Mouse (Mus musculus) ES-E14 (cell line): ENCODE measurements at regions not wholly inside any gene's neighbourhood (a gene's known extent, or its start where the extent isn't known, plus 50 kb on each side); places are given as distances from the start of the nearest gene placed in this dataset.
A peak's percentile ranks its signal among the peaks of the same experiment; 100 is the strongest.

Experiments
- DNase-seq: peaks from one replicate; pipeline ENCODE4 v3.0.0-alpha.2; 2013; ENCODE audit warnings: low read depth, low spot score
- H3K27ac ChIP-seq: 2 replicates; pipeline ENCODE4 v1.5.1; 2012; ENCODE audit warnings: low read depth, mild to moderate bottlenecking, low read length, moderate library complexity, mixed read lengths; ENCODE audit not compliant: poor library complexity, insufficient read depth, severe bottlenecking
- H3K36me3 ChIP-seq: 2 replicates; pipeline ENCODE4 v1.6.1; 2012; ENCODE audit warnings: mild to moderate bottlenecking, low read length, moderate library complexity, mixed read lengths; ENCODE audit not compliant: control insufficient read depth, poor library complexity, insufficient read depth, severe bottlenecking
- H3K4me1 ChIP-seq, 2 experiments: fragments of 150-350 bp in 1 of 2; sonication (generic) in 1 of 2; 2 replicates each; pipeline ENCODE4 v1.6.1; 2012; ENCODE audit warnings: low read length in 2 of 2, mild to moderate bottlenecking in 1 of 2, mixed read lengths in 1 of 2; ENCODE audit not compliant: control insufficient read depth in 2 of 2, insufficient read depth in 2 of 2, poor library complexity in 1 of 2
- H3K4me3 ChIP-seq, 2 experiments: fragments of 150-350 bp in 1 of 2; sonication (generic) in 1 of 2; 2 replicates each; pipeline ENCODE4 v1.5.1; 2012; ENCODE audit warnings: low read length in 2 of 2, low read depth in 1 of 2, mild to moderate bottlenecking in 1 of 2, mixed read lengths in 1 of 2; ENCODE audit not compliant: insufficient read depth in 1 of 2, poor library complexity in 1 of 2, severe bottlenecking in 1 of 2
- H3K9ac ChIP-seq: 2 replicates; pipeline ENCODE4 v1.6.1; 2012; ENCODE audit warnings: low read depth, mild to moderate bottlenecking, low read length, mixed read lengths; ENCODE audit not compliant: poor library complexity, insufficient read depth, severe bottlenecking
- H3K9me3 ChIP-seq: fragments of 150-350 bp; sonication (generic); 2 replicates; pipeline ENCODE4 v1.6.1; 2012; ENCODE audit warnings: low read depth, mild to moderate bottlenecking, low read length; ENCODE audit not compliant: control insufficient read depth, insufficient read depth
- CHD2 ChIP-seq: IDR thresholded peaks from 2 replicates; pipeline ENCODE4 v1.6.1; 2014; ENCODE audit warnings: mild to moderate bottlenecking, low read depth, low read length, inconsistent platforms
- HCFC1 ChIP-seq: IDR thresholded peaks from 2 replicates; pipeline ENCODE4 v1.6.1; 2012; ENCODE audit warnings: low read length, inconsistent platforms, borderline replicate concordance; ENCODE audit not compliant: insufficient read depth
- MAFK ChIP-seq: IDR thresholded peaks from 2 replicates; pipeline ENCODE4 v1.6.1; 2014; ENCODE audit warnings: mild to moderate bottlenecking, low read depth, low read length, inconsistent platforms; ENCODE audit not compliant: insufficient read depth
- ZC3H11A ChIP-seq: IDR thresholded peaks from 2 replicates; pipeline ENCODE4 v1.6.1; 2012; ENCODE audit warnings: low read depth, mild to moderate bottlenecking, inconsistent platforms, low read length, borderline replicate concordance
- ZNF384 ChIP-seq: IDR thresholded peaks from 2 replicates; pipeline ENCODE4 v1.6.1; 2012; ENCODE audit warnings: low read depth, low read length, inconsistent platforms
- in situ Hi-C, 2 experiments: fragments of 600-800 bp; cut with MboI; formaldehyde crosslinking; loops; one replicate each; pipeline ENCODE4 v1.15.1; 2025; ENCODE audit warnings: low sequenced_read_pairs in 2 of 2, inconsistent platforms in 1 of 2; ENCODE audit not compliant: unreplicated experiment in 2 of 2

DNA sequence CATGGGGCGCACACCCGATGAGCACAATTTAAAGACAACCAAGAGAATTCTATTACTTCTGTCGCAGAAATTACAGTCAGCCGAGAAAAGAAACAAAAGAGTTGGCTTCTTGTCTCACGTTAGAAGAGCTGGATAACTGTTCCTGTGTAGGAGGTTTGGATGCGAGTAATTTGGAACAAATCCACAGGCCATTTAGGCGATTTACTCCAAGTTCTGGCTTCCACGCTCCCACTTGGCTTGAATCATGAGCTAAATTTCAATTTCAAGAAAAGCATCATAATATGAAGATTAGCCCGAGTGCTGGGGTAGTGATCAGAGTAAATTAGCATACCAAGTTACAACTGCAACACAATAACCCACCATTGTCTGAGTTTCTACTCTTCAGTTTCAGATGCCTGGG is 202.1 kb upstream of the Atp11b start:
- DNase-seq, result no peak
- in situ Hi-C loops, result no loop called here
- no peak overlapping the region for H3K9ac ChIP-seq
- H3K4me3 ChIP-seq, result no peak overlapping the region
- no peaks in the 10 kb centered on the region for H3K4me1 ChIP-seq
- H3K9me3 ChIP-seq, result no peaks in the 10 kb centered on the region; the same call in 1 of the 2 replicates
- no peak overlapping the region for H3K27ac ChIP-seq
- no peaks in the 10 kb centered on the region for H3K36me3 ChIP-seq
- TF ChIP-seq ZNF384 (no peak), CHD2 (no peak), HCFC1 (no peak), MAFK (no peak), ZC3H11A (no peak)

- H3K36me3 ChIP-seq, result no peaks in the 10 kb centered on the region
- TF ChIP-seq HCFC1, result no peak
- no peak overlapping the region for H3K27ac ChIP-seq
- no peak overlapping the region for H3K9ac ChIP-seq
- no peaks in the 10 kb centered on the region for H3K4me1 ChIP-seq
- no peaks in the 10 kb centered on the region for H3K9me3 ChIP-seq
- in situ Hi-C loops, result no loop called here
- no peak for DNase-seq
- H3K4me3 ChIP-seq, result no peak overlapping the region
Observed at GRCm38 (mm10) chr3:35560425-35560824, 193.5 kb upstream of the Atp11b start.

DNA sequence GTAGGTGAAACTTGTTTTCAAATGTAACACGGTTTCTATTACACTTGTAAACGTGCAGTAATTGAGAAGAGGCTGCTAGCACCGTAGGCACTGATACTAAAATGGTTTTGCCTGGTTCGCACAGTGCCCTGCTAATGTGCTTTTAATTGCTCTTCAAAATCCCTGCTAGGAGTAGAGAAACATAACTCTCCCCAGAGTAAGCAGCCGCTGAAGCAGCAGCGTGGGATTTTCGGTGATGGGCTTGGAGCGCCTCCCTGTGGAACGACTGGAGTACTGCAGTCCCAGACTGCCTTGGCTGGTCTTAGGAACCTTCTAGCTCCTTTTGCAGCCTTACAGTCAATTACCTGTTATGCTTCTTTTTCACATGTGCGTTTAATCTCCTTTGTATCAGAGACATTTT is 179.5 kb upstream of the Atp11b start:
- H3K27ac ChIP-seq, result no peak overlapping the region
- no peaks in the 10 kb centered on the region for H3K9me3 ChIP-seq
- H3K36me3 ChIP-seq, result no peaks in the 10 kb centered on the region
- peak; percentile 46 for DNase-seq
- H3K9ac ChIP-seq, result no peak overlapping the region
- no peak overlapping the region for H3K4me3 ChIP-seq
- TF ChIP-seq ZC3H11A, result peak; percentile 97
- no peak for TF ChIP-seq CHD2
- in situ Hi-C loops, result no loop called here
- H3K4me1 ChIP-seq, result no peaks in the 10 kb centered on the region
